Mouse (Mus musculus): Measurements from ENCODE around the gene Sept9.
A peak's percentile ranks its signal among the peaks of the same experiment; 100 is the strongest.

The Sept9 gene

DNA sequence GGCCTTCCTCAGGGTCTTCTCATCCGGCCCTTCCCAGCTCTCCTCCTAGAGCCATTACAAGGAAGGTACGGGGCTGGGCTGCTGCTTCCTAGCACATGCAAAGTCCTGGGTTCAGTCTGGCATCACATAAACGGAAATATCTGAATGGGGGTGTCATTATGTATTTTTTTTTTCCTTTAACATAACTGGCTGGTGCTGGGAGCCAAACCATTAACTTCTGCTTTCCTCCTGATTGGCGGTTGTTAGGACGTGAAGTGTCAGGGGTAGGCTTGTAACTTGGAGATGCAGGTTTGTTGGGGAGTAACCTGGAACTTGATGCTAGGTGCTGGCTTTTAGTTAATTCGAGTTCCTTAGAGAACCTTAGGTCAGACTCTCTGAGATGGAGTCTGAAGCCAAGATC, 203.6 kb downstream of the Sept9 start:
- DNase-seq (ENCODE audit: low read depth, low spot score) = no peak

DNA sequence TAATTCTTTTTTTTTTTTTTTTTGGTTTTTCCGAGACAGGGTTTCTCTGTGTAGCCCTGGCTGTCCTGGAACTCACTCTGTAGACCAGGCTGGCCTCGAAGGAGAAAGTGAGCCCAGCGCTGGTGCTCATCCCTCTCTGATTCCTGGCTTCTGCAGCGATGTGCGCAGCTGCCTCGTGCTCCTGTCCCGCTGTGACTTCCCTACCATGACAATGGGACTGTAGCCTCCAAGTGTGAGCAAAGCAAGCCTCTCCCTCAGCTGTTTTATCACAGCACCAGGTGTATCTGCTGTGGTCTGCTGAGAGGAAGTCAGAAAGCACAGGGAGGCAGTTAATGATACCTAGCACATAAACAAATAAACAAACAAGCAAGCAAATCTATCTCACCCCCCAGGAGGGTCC, 204.3 kb downstream of the Sept9 start:
- no peak for DNase-seq (ENCODE audit: low read depth, low spot score)

DNA sequence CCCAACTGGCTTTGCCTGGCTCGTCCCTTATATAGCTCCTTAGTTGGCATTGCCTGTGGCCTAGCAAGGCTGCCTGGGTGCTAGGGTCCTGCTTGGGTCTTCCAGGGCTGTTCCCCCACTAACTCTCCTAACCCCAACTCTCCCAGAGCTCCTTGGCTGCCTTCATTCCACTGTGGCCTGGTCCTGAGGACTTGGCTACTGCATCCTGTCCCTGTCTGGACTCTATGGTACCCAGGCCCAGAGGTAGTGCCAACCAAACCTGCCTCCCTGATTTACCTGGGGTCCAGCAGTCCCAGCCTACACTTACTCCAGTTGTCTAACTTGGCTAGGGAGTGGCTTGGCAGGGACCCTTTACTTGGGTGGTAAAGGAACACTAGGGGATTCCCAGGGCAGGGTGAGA, 207.2 kb downstream of the Sept9 start:
- no peak for DNase-seq (ENCODE audit: low read depth, low spot score)

DNA sequence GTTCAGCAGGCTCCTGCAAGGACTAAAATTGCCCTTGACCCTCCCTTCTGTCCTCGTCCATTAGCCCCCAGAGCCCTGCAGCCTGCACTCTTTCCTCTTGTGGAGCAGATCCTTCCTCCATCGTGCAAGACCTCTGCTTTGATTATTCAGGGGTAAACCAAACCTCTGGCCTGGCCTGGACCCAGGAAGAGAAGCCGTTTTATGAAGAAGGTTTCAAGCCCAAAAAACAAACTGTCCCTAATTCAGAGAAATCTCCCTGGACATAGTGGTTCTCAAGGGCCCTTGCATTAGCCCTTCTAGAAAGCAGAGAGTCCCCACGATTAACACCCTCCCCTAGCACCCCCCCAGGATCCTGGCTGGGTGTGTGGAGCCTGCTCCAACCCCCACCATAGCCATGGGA, 207.7 kb downstream of the Sept9 start:
- DNase-seq (ENCODE audit: low read depth, low spot score) = no peak

DNA sequence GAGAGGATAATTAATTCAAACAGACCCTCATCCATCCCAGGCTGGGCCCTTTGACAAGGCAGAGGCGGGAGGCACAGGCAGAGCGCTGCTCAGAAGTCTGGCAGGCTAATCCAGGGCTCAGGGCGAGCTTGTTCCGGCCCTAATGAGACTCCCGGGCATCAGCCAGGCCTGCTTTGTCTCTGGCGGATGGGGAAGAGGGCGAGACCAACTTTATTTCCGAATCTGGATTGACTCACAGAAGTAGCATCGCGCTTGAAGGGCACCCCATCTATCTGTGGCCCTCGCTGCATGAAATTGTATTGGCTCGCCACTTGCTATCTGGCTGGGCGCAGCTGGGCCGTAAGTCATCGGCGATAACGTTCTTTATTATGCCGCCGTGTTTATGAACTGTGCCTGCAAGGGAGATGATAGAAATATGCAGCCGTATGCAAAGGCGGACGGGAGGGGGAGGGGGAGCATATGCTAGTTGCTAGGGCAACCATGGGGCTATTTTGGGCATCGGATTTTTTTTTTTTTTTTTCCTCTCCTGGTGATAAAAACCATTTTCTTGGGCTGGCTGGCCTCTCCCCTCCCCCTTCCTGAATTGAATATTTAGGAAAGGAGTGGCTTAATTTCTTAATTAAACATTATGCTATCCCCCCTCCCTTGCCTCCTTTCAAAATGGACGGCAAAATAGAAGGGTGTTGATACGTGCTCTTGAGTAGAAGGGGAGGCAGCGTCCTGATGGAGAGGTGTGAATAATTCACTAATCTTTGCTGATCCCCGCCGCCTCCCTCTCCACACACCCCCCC, 208.4 kb downstream of the Sept9 start:
- DNase-seq (ENCODE audit: low read depth, low spot score) = peak; percentile 83

DNA sequence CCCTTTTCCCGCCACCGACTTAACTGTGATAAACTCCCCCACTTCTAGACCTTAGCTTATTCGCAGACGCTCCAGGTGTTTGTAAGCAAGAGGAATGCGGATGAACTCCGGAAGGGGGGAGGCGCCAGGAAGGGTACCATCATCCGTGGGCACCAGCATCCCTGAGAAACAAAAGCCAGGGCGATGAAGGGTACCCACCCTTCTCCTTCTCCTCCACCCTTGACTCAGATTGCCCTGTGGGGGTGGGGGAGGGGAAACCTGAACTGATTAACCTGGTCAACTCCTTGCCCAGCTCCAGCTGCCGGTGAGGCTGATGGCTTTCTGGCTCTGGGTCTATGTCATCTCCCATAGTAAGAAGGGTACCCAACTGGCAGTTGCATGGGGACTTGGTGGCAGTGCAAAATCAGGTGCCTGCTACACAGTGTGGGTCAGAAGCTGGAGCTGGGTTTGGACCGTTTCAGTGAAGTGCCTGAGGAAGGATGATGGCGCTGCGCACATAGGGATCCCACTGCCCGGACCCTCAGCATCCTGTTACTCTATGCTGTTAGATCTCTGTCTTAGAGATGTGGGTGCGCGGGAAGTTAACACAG, 209.1 kb downstream of the Sept9 start:
- DNase-seq (ENCODE audit: low read depth, low spot score) = no peak

DNA sequence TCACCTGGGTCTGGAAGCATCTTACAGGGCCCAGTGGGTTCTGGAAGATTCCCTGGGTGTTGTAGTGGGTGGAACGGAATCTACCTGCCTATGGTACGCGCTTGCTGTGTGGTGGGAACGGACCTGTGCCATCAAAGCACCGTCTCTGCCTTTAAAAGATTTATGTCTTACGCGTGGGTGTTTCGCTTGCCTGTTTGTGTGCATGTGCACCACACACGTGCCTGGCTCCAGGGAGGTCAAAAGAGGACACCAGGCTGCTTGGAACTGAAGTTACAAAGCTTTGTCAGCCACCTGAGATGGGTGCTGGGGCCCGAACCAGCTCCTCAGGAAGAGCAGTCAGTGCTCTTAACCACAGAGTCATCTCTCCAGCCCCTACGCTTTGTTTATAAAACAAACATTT, 209.9 kb downstream of the Sept9 start:
- DNase-seq (ENCODE audit: low read depth, low spot score) = no peak

DNA sequence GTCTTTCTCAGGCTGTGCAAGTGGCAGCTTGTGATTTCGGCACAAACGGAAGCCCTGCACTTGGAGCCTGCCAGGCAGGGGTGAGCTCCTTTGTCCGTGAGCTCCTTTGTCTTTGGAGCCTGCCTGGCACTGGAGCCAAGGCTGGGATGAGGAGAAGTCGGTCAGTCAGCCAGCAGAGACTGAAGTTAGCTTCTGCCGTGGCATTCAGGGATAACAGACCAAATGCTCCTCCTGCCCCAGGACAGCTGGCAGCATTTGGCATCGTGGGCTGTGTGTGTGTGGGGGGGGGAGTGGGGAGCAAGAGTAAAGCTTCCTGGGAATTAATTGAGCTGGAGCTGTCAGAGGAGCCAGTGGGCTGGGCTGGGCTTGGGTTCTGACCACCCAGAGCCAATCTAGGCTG, 210.6 kb downstream of the Sept9 start:
- no peak for DNase-seq (ENCODE audit: low read depth, low spot score)

DNA sequence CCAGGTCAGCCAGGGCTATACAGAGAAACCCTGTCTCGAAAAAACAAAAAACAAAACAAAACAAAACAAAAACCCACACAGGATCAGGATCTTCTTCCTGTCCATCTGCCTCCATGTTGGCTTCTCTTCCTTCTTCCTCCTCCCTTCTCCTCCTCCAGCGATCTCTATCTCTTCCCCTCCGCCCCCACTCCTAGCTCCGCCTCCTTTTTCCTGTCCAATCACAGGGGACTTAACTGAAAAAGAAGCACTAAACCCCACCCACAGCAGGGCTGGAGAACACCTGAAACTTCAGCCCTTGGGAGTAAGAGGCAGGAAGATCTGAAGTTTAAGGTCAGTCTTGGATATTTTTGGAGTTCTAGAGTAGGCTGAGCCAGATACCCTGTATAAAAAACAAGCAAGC, 212.2 kb downstream of the Sept9 start:
- no peak for DNase-seq (ENCODE audit: low read depth, low spot score)

Data from retina, postnatal 7 days (tissue).